Mouse (Mus musculus) heart, postnatal 36 days (tissue): ENCODE results near the gene Pjvk. TPM values are rescaled to one million over a fixed set of nuclear protein-coding genes. Genes with fewer than 3 reads are reported as not detected.

Source experiments
- total RNA-seq, 2 experiments: library from RNA; stranded (reverse); gene quantifications; 2 replicates each; pipeline ENCODE4 v1.2.3; 2021

Gene Pjvk
- total RNA-seq, 2 experiments from 2014 or later: not detected

Other genes with a start within 250 kb of the Pjvk start
- gene Osbpl6, start 242.0 kb upstream of the Pjvk start, total RNA-seq: 10 to 100 TPM; 11.2 to 13.0 TPM
- gene Prkra, start 461 bp upstream of the Pjvk start, total RNA-seq: 10 to 100 TPM; 11.9 to 14.9 TPM
- 10 to 100 TPM; 19.9 to 24.0 TPM for gene Fkbp7, start 24.6 kb downstream of the Pjvk start, total RNA-seq
- gene Plekha3, start 26.8 kb downstream of the Pjvk start, total RNA-seq: 10 to 100 TPM; 19.4 to 20.0 TPM